Mouse (Mus musculus): Measurements from ENCODE around the gene Edaradd. TPM values are rescaled to one million over a fixed set of nuclear protein-coding genes. Genes with fewer than 3 reads are reported as not detected.
A peak's percentile ranks its signal among the peaks of the same experiment; 100 is the strongest.

Edaradd gene
- total and polyA plus RNA-seq, 3 experiments, result 0.04 TPM; not detected in 2

DNA sequence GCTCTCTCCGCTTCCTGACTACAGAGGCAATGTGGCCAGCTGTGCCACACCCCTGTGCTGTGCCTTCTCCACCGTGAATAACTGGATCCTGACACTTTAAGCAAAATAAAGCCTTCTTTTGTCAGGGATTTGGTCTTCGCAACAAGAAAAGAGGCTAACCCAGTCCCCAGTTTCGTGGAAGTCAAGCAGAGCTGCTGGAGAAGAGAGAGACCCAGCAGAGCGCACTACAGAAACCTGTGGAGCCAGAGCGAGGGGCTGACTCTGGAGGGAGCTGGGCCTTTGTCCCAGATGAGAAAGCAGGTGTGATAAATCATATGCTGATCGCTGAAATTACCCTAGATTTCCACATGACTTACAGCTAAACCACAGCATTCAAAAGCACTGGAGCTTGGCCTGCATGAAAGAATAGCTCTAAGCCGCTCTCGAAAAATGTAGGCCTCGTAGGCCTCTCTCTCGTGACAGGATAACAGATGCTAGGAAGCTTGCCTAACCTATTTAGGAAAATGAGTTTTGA lies 16.9 kb downstream of the Edaradd start:
- no peak overlapping the region for H3K27ac ChIP-seq (ENCODE audit: control insufficient read depth, low read depth, low read length)
- DNase-seq (ENCODE audit: low read depth, low spot score), result no peak
- peaks cover 3 to 5% of the 10 kb centered on the region in 2 experiments for H3K4me1 ChIP-seq (ENCODE audit: control insufficient read depth in 1 of 2, insufficient read depth in 2 of 2, low read length in 2 of 2)

DNA sequence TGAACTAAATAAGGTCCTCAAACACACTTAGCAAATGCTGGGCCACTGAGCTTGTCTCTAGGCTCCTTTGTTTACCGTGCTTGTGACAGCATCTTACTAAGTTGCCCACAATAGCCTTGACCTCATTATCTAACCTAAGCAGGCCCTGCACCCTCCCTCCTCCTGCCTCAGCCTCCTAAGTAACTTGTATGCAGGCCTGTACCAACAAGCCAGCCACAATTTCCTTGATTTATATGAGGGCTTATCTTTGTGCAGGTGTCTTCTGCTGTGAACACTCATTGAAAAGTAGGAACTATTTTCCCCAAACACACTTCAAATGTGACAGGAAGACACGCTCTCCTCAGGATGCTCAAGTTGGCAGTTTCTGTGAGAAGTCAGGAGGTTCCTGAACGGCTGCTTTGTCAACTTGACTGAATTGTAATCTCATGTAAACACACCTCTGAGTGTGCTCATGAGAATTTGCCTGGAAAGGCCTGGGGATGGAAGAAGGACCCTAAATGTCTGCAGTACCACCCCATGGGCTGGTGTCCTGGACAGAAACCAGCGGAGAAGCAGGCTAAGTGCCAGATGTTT lies 17.5 kb downstream of the Edaradd start:
- TF ChIP-seq CTCF (IDR thresholded peaks at IDR 0.05 in 2 of 3, conservative IDR thresholded peaks at IDR 0.05 in 1 of 3; ENCODE audit: control insufficient read depth in 1 of 3, insufficient read depth in 1 of 3, low read depth in 2 of 3, low read length in 3 of 3, poor library complexity in 1 of 3, severe bottlenecking in 1 of 3), result no peak
- no peak for TF ChIP-seq GABPA (IDR thresholded peaks at IDR 0.05; ENCODE audit: low read depth, low read length)
- TF ChIP-seq NELFE (IDR thresholded peaks at IDR 0.05; ENCODE audit: low read depth, low read length), result no peak
- peak; percentile 40; the same call in 1 of the 2 replicates for TF ChIP-seq MAX (IDR thresholded peaks at IDR 0.05; ENCODE audit: low read length)
- no peak for TF ChIP-seq ZKSCAN1 (IDR thresholded peaks at IDR 0.05; ENCODE audit: low read depth, low read length)
- peak; percentile 66 for TF ChIP-seq TAL1 (IDR thresholded peaks at IDR 0.05; ENCODE audit: low read length)
- TF ChIP-seq ELF1 (IDR thresholded peaks at IDR 0.05; ENCODE audit: low read depth, low read length), result no peak
- no peak for TF ChIP-seq TBP (IDR thresholded peaks at IDR 0.05; ENCODE audit: low read depth, low read length)
- TF ChIP-seq MXI1 (IDR thresholded peaks at IDR 0.05; ENCODE audit: low read depth, low read length), result peak; percentile 28; the same call in 1 of the 2 replicates
- TF ChIP-seq EP300 (IDR thresholded peaks at IDR 0.05; ENCODE audit: low read depth in 1 of 2, low read length in 2 of 2), result peak; percentile 32 to 59; a peak in 2 of 4 replicates
- no peak for TF ChIP-seq KAT2A (conservative IDR thresholded peaks at IDR 0.05; ENCODE audit: low read depth, low read length)
- no peak for TF ChIP-seq MAFK (IDR thresholded peaks at IDR 0.05; ENCODE audit: borderline replicate concordance, low read depth, low read length)
- TF ChIP-seq ZC3H11A (IDR thresholded peaks at IDR 0.05; ENCODE audit: low read depth, low read length), result no peak
- no peak for TF ChIP-seq NRF1 (IDR thresholded peaks at IDR 0.05; ENCODE audit: insufficient read depth, low read depth, low read length, poor library complexity, severe bottlenecking)
- no peak for TF ChIP-seq MEF2A (IDR thresholded peaks at IDR 0.05; ENCODE audit: extremely low read depth, insufficient replicate concordance, low read depth, low read length, poor library complexity, severe bottlenecking)
- no peak for TF ChIP-seq MAZ (IDR thresholded peaks at IDR 0.05; ENCODE audit: low read depth, low read length)
- no peak for TF ChIP-seq ZNF384 (IDR thresholded peaks at IDR 0.05; ENCODE audit: low read depth, low read length)
- TF ChIP-seq GATA1 (IDR thresholded peaks at IDR 0.05; ENCODE audit: low read depth, low read length), result peak; percentile 45
- TF ChIP-seq ETS1 (IDR thresholded peaks at IDR 0.05; ENCODE audit: low read depth, low read length), result no peak
- TF ChIP-seq JUND (IDR thresholded peaks at IDR 0.05; ENCODE audit: low read depth, low read length), result no peak
- TF ChIP-seq TCF12 (IDR thresholded peaks at IDR 0.05; ENCODE audit: low read depth, low read length), result peak; percentile 49; the same call in 1 of the 2 replicates
- no peak for TF ChIP-seq USF1 (IDR thresholded peaks at IDR 0.05; ENCODE audit: low read depth, low read length)

More for the DNA sequence above, 16.9 kb downstream of the Edaradd start:
- Histone ChIP-seq H3K79me2 (ENCODE audit: control insufficient read depth, insufficient read depth, low read length, poor library complexity) (no peaks in the 10 kb centered on the region), H3K9me3 (replicated peaks; ENCODE audit: insufficient read depth, low read length) (no peaks in the 10 kb centered on the region), H3K27me3 (ENCODE audit: control insufficient read depth in 1 of 2, insufficient read depth in 2 of 2, low read length in 2 of 2) (no peaks in the 10 kb centered on the region), H3K9ac (ENCODE audit: control insufficient read depth, low read depth, low read length, poor library complexity, severe bottlenecking) (no peak overlapping the region), H3K36me3 (ENCODE audit: control insufficient read depth in 1 of 2, insufficient read depth in 2 of 2, low read length in 2 of 2) (peaks cover 0 to 5% of the 10 kb centered on the region in 2 experiments; a peak in 1 of 4 replicates), H3K4me3 (ENCODE audit: control insufficient read depth in 1 of 2, insufficient read depth in 1 of 2, low read depth in 2 of 2, low read length in 2 of 2) (no peak overlapping the region)
- no peak for TF ChIP-seq ZKSCAN1 (IDR thresholded peaks at IDR 0.05; ENCODE audit: low read depth, low read length)
- no peak for TF ChIP-seq SMC3 (IDR thresholded peaks at IDR 0.05; ENCODE audit: low read depth, low read length)
- no peak for TF ChIP-seq RAD21 (IDR thresholded peaks at IDR 0.05; ENCODE audit: low read depth, low read length)
- no peak for TF ChIP-seq MAX (IDR thresholded peaks at IDR 0.05; ENCODE audit: low read length)
- no peak for TF ChIP-seq USF2 (IDR thresholded peaks at IDR 0.05; ENCODE audit: borderline replicate concordance in 1 of 2, insufficient read depth in 1 of 2, low read depth in 1 of 2, low read length in 2 of 2)
- TF ChIP-seq SIN3A (IDR thresholded peaks at IDR 0.05; ENCODE audit: low read length), result no peak
- no peak for TF ChIP-seq MYC (IDR thresholded peaks at IDR 0.05; ENCODE audit: low read depth, low read length)

More for the DNA sequence above, 17.5 kb downstream of the Edaradd start:
- Histone ChIP-seq H3K9me3 (replicated peaks; ENCODE audit: insufficient read depth, low read length) (no peaks in the 10 kb centered on the region), H3K27ac (ENCODE audit: control insufficient read depth, low read depth, low read length) (no peak overlapping the region), H3K36me3 (ENCODE audit: control insufficient read depth in 1 of 2, insufficient read depth in 2 of 2, low read length in 2 of 2) (peaks cover 0 to 5% of the 10 kb centered on the region in 2 experiments; a peak in 1 of 4 replicates), H3K79me2 (ENCODE audit: control insufficient read depth, insufficient read depth, low read length, poor library complexity) (no peaks in the 10 kb centered on the region), H3K4me1 (ENCODE audit: control insufficient read depth in 1 of 2, insufficient read depth in 2 of 2, low read length in 2 of 2) (peaks cover 3 to 5% of the 10 kb centered on the region in 2 experiments), H3K27me3 (ENCODE audit: control insufficient read depth in 1 of 2, insufficient read depth in 2 of 2, low read length in 2 of 2) (no peaks in the 10 kb centered on the region), H3K4me3 (ENCODE audit: control insufficient read depth in 1 of 2, insufficient read depth in 1 of 2, low read depth in 2 of 2, low read length in 2 of 2) (no peak overlapping the region), H3K9ac (ENCODE audit: control insufficient read depth, low read depth, low read length, poor library complexity, severe bottlenecking) (no peak overlapping the region)
- peak; percentile 66 for DNase-seq (ENCODE audit: low read depth, low spot score)

Data from MEL (cell line).